Mouse (Mus musculus) testis, adult 2 months (tissue): ENCODE results near the gene Calcoco2.

Source experiments
- CTCF ChIP-seq: fragments of 200-500 bp; IDR thresholded peaks from 2 replicates; pipeline ENCODE4 v1.5.1; 2012; ENCODE audit warnings: low read depth, mild to moderate bottlenecking, inconsistent platforms, low read length, moderate library complexity; ENCODE audit not compliant: control insufficient read depth, insufficient read depth, insufficient replicate concordance
- POLR2A ChIP-seq: fragments of 200-500 bp; IDR thresholded peaks from 2 replicates; pipeline ENCODE4 v1.6.1; 2012; ENCODE audit warnings: low read depth, mild to moderate bottlenecking, inconsistent platforms, low read length, moderate library complexity; ENCODE audit not compliant: control insufficient read depth

DNA sequence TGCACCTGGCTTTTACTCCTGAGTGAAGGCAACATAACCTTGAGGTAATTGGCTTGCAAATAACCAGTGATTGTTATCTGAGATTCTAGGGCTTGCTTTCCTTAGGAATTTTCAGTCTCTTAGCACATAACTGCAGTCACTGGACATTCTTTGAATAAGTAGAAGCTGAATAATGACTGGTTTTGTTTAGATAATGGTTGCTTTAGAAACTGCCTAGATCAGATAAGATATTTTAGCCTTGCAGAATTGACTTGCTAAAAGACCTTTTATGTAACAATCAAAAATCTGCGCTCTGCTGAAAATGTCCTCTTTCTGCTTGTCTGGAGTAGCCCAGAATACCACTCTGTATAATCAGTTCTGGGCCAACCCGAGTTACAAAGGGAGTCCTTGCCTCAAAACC, 2.3 kb upstream of the Calcoco2 start:
- TF ChIP-seq CTCF, result no peak
- no peak for TF ChIP-seq POLR2A
